ENCODE assay signal across 9 mouse cellular contexts in genomic region chr4:133609719-133610118, GRCm38 (mm10). TPM values are rescaled to one million over a fixed set of nuclear protein-coding genes. Genes with fewer than 3 reads are reported as not detected.
DNase-seq lines count a peak whose midpoint lies in the region; ATAC-seq lines count a peak whose summit lies in the region.
"Had no signal": no experiment of that assay in that cellular context is flagged by ENCODE, and none has a peak within 500 bp of the region (broad histone marks: within the 10 kb centered on the region; RNA-seq: fewer than 3 reads in every experiment).

No protein-coding gene starts in this region.

- peaks cover 82% of the 10 kb centered on the region for H3K36me3 ChIP-seq in hindbrain, embryonic 13.5 days

- H3K4me1 ChIP-seq in hindbrain, embryonic 13.5 days (replicated peaks): no peaks in the 10 kb centered on the region

- H3K4me2 ChIP-seq in hindbrain, embryonic 13.5 days: no peak overlapping the region

- DNase-seq in Muller cell, postnatal 12 days (ENCODE audit: inconsistent ontology term): peak; percentile 60
- DNase-seq in c-Kit-positive CD71-positive TER-119-positive erythroid progenitor cells, embryonic 14.5 days (ENCODE audit: low spot score): peak; percentile 67
- peak; percentile 65 to 89 for DNase-seq in layer of hippocampus, postnatal 25 days (ENCODE audit: extremely low spot score in 1 of 2, low spot score in 1 of 2)
- DNase-seq in lung, postnatal 4 days: peak; percentile 85 to 91
- peak; percentile 84 for DNase-seq in right cerebral cortex, postnatal 4 days
- DNase-seq in yolk sac, embryonic 10.5 days (ENCODE audit: low spot score): peak; percentile 62

- no peak overlapping the region for H3K4me3 ChIP-seq in hindbrain, embryonic 13.5 days

- peaks cover 5% of the 10 kb centered on the region; the same call in 1 of the 2 replicates for H3K9me3 ChIP-seq in hindbrain, embryonic 13.5 days

- no peak overlapping the region for H3K9ac ChIP-seq in hindbrain, embryonic 13.5 days

- H3K27me3 ChIP-seq in hindbrain, embryonic 13.5 days: no peaks in the 10 kb centered on the region

- 17% methylated on average over 6 of the region's 6 CpGs for WGBS in hindbrain, embryonic 13.5 days

- ATAC-seq in frontal cortex, adult (ENCODE audit: low TSS enrichment): peak; percentile 44; the same call in 1 of the 2 replicates
- 0 out of 2 replicates have a peak, but pooled peaks have one; percentile 59 for ATAC-seq in hindbrain, embryonic 13.5 days (ENCODE audit: low FRiP score)

- no peak overlapping the region for H3K27ac ChIP-seq in hindbrain, embryonic 13.5 days

RNA-seq across cellular contexts. Expression of gene Sfn, which starts 7.8 kb away (rescaled TPM):
- 2.8 and 4.1 TPM in 2 replicates for polyA plus RNA-seq in hindbrain, embryonic 13.5 days (2015; fragmentation: Nextera tagmentation; extraction: Ambion mirVana)
- 1 to 10 TPM; 1.5 to 1.9 TPM for total RNA-seq in layer of hippocampus, postnatal 25 days (2021)

RNA-seq across cellular contexts. Expression of gene Gpn2, which starts 25.6 kb away (rescaled TPM):
- 17.7 and 22.2 TPM in 2 replicates for polyA plus RNA-seq in hindbrain, embryonic 13.5 days (2015; fragmentation: Nextera tagmentation; extraction: Ambion mirVana)
- 10 to 100 TPM; 10.0 to 10.2 TPM for total RNA-seq in layer of hippocampus, postnatal 25 days (2021)

RNA-seq across cellular contexts. Expression of gene Gpatch3, which starts 35.2 kb away (rescaled TPM):
- 6.7 and 8.3 TPM in 2 replicates for polyA plus RNA-seq in hindbrain, embryonic 13.5 days (2015; fragmentation: Nextera tagmentation; extraction: Ambion mirVana)
- total RNA-seq in layer of hippocampus, postnatal 25 days (2021): 1 to 10 TPM; 8.2 to 9.5 TPM

RNA-seq across cellular contexts. Expression of gene Zdhhc18, which starts 40.2 kb away (rescaled TPM):
- polyA plus RNA-seq in hindbrain, embryonic 13.5 days (2015; fragmentation: Nextera tagmentation; extraction: Ambion mirVana): 3.4 and 4.4 TPM in 2 replicates
- 10 to 100 TPM; 33.6 to 39.8 TPM for total RNA-seq in layer of hippocampus, postnatal 25 days (2021)

RNA-seq across cellular contexts. Expression of gene Nr0b2, which starts 56.5 kb away (rescaled TPM):
- not detected in 2 replicates for polyA plus RNA-seq in hindbrain, embryonic 13.5 days (2015; fragmentation: Nextera tagmentation; extraction: Ambion mirVana)
- total RNA-seq in layer of hippocampus, postnatal 25 days (2021): not detected
- total RNA-seq: left cerebral cortex, postnatal 10 days had no signal
